Mouse (Mus musculus): ENCODE data around the gene Gm17660. TPM values are rescaled to one million over a fixed set of nuclear protein-coding genes. Genes with fewer than 3 reads are reported as not detected.

Gene Gm17660
- polyA plus RNA-seq, 1 experiment from 2014 or later, result not detected

- H3K27me3 ChIP-seq (ENCODE audit: control insufficient read depth, insufficient read depth, low read length), result no peaks in the 10 kb centered on the region
- WGBS, result 5% methylated on average over 85 of the region's 90 CpGs
Observed at GRCm38 (mm10) chr5:104046256-104047199, 30.9 kb downstream of the Gm17660 start, which contains the start of gene Nudt9. Gene Nudt9, plus strand, starts transcription at chr5:104046306.

GRCm38 (mm10) chr5:104043704-104044103 is 33.7 kb downstream of the Gm17660 start:
- no peaks in the 10 kb centered on the region for H3K9me3 ChIP-seq (ENCODE audit: control insufficient read depth, low read length)
- WGBS, result 29% methylated on average over 2 of the region's 2 CpGs

More at GRCm38 (mm10) chr5:104046256-104047199, 30.9 kb downstream of the Gm17660 start, which contains the start of gene Nudt9:
- peaks cover 3% of the 10 kb centered on the region for H3K36me3 ChIP-seq (ENCODE audit: control insufficient read depth, insufficient read depth, low read length)
- H3K9ac ChIP-seq (ENCODE audit: low read length), result peak within 1 kb of the TSS; percentile 87
- peak within 1 kb of the TSS; percentile 65 for H3K4me2 ChIP-seq (replicated peaks; ENCODE audit: low read depth)
- no peaks in the 10 kb centered on the region for H3K9me3 ChIP-seq (ENCODE audit: control insufficient read depth, low read length)
- H3K4me3 ChIP-seq (ENCODE audit: low read depth, low read length), result peak within 1 kb of the TSS; percentile 85
- DNase-seq (ENCODE audit: low spot score), result peak; percentile 98
- H3K4me1 ChIP-seq (replicated peaks; ENCODE audit: control insufficient read depth, insufficient read depth), result no peaks in the 10 kb centered on the region
- peak; percentile 99 for ATAC-seq (ENCODE audit: low FRiP score, low TSS enrichment)
- peak within 1 kb of the TSS; percentile 87 for H3K27ac ChIP-seq (replicated peaks)
- TF ChIP-seq CTCF (IDR thresholded peaks at IDR 0.05; ENCODE audit: low read depth) (no peak; the same call in 1 of the 2 replicates), EP300 (optimal IDR thresholded peaks at IDR 0.05) (no peak)

DNA sequence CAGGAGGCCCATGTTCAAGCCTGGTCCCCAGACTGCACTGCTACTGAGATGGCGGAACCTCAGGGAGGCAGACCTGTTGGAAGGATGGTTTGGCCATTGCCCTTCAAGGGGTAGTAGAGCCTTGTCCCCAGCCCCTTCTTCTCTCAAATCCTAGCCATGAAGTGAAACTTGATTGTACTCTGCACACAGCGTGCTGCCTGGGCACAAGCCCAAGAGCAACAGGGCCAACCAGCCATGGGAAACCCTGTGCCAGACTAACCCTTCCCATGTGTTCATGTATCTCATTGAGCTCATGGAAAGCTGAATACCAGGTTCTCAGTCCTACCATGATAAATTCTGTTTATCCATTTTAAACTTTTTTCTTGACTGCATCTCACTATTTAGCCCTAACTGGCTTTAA is 34.5 kb downstream of the Gm17660 start:
- no peak for TF ChIP-seq EP300 (optimal IDR thresholded peaks at IDR 0.05)
- TF ChIP-seq CTCF (IDR thresholded peaks at IDR 0.05; ENCODE audit: low read depth), result no peak
- Histone ChIP-seq H3K4me1 (replicated peaks; ENCODE audit: control insufficient read depth, insufficient read depth) (no peaks in the 10 kb centered on the region), H3K4me2 (replicated peaks; ENCODE audit: low read depth) (no peak overlapping the region), H3K27me3 (ENCODE audit: control insufficient read depth, insufficient read depth, low read length) (no peaks in the 10 kb centered on the region), H3K27ac (replicated peaks) (no peak overlapping the region), H3K9ac (ENCODE audit: low read length) (no peak overlapping the region), H3K36me3 (ENCODE audit: control insufficient read depth, insufficient read depth, low read length) (no peaks in the 10 kb centered on the region), H3K4me3 (ENCODE audit: low read depth, low read length) (no peak overlapping the region), H3K9me3 (ENCODE audit: control insufficient read depth, low read length) (no peaks in the 10 kb centered on the region)
- DNase-seq (ENCODE audit: low spot score) (no peak), ATAC-seq (ENCODE audit: low FRiP score, low TSS enrichment) (no peak)
- 92% methylated on average over 2 of the region's 2 CpGs for WGBS

More at GRCm38 (mm10) chr5:104043704-104044103, 33.7 kb downstream of the Gm17660 start:
- H3K27ac ChIP-seq (replicated peaks), result no peak overlapping the region
- no peak overlapping the region for H3K4me2 ChIP-seq (replicated peaks; ENCODE audit: low read depth)
- no peaks in the 10 kb centered on the region for H3K4me1 ChIP-seq (replicated peaks; ENCODE audit: control insufficient read depth, insufficient read depth)
- no peak overlapping the region for H3K9ac ChIP-seq (ENCODE audit: low read length)
- H3K36me3 ChIP-seq (ENCODE audit: control insufficient read depth, insufficient read depth, low read length), result no peaks in the 10 kb centered on the region
- no peak for ATAC-seq (ENCODE audit: low FRiP score, low TSS enrichment)
- no peaks in the 10 kb centered on the region for H3K27me3 ChIP-seq (ENCODE audit: control insufficient read depth, insufficient read depth, low read length)
- no peak overlapping the region for H3K4me3 ChIP-seq (ENCODE audit: low read depth, low read length)
- TF ChIP-seq CTCF (IDR thresholded peaks at IDR 0.05; ENCODE audit: low read depth), result no peak
- no peak for TF ChIP-seq EP300 (optimal IDR thresholded peaks at IDR 0.05)
- DNase-seq (ENCODE audit: low spot score), result no peak

DNA sequence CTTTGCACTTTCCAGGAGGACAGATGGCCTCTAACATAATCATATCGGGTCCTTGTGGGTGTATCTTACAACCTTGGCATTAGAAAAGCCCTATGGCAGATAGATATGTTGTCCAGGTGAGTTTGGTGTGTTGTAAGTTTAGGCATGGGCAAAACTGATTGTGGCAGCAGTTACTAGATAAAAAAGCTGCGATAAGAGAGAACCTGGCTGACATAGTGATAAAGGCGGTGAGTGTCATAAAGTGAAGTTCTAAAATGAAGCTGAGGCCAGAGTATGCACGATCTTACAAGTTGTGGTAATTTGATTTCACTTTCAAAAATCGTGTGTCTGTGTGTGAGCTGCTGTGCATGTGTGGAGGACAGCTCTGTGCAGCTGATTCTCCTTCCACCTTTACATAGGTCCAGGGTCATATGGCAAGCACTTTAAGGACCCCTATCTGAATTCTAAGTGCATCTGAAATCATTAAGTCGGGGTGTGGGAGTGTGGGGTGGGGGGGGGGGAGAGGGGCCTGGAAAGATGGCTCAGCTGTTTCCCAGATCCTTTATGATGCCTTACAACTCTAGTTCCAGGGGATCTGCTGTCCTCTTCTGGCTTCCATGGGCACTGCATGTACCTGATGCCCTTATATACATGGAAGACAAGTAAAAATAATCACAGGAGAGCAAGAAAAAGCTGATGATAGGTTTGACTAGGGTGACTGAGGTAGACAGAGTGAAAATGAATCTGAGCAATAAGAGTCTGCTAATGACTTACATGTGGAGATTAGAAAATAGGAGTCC is 38.1 kb downstream of the Gm17660 start:
- Histone ChIP-seq H3K4me2 (replicated peaks; ENCODE audit: low read depth) (no peak overlapping the region), H3K27me3 (ENCODE audit: control insufficient read depth, insufficient read depth, low read length) (no peaks in the 10 kb centered on the region), H3K27ac (replicated peaks) (no peak overlapping the region), H3K9me3 (ENCODE audit: control insufficient read depth, low read length) (no peaks in the 10 kb centered on the region), H3K4me3 (ENCODE audit: low read depth, low read length) (no peak overlapping the region), H3K36me3 (ENCODE audit: control insufficient read depth, insufficient read depth, low read length) (no peaks in the 10 kb centered on the region), H3K4me1 (replicated peaks; ENCODE audit: control insufficient read depth, insufficient read depth) (no peaks in the 10 kb centered on the region), H3K9ac (ENCODE audit: low read length) (no peak overlapping the region)
- TF ChIP-seq CTCF (IDR thresholded peaks at IDR 0.05; ENCODE audit: low read depth) (peak; percentile 87), EP300 (optimal IDR thresholded peaks at IDR 0.05) (no peak)
- peak; percentile 53 for ATAC-seq (ENCODE audit: low FRiP score, low TSS enrichment)
- peak; percentile 64 for DNase-seq (ENCODE audit: low spot score)
- WGBS, result 60% methylated on average over 6 of the region's 6 CpGs

- ATAC-seq (ENCODE audit: low FRiP score, low TSS enrichment) (no peak), DNase-seq (ENCODE audit: low spot score) (no peak)
- no peaks in the 10 kb centered on the region for H3K27me3 ChIP-seq (ENCODE audit: control insufficient read depth, insufficient read depth, low read length)
- no peak overlapping the region for H3K4me2 ChIP-seq (replicated peaks; ENCODE audit: low read depth)
- no peak for TF ChIP-seq CTCF (IDR thresholded peaks at IDR 0.05; ENCODE audit: low read depth)
- no peaks in the 10 kb centered on the region for H3K9me3 ChIP-seq (ENCODE audit: control insufficient read depth, low read length)
- H3K4me3 ChIP-seq (ENCODE audit: low read depth, low read length), result no peak overlapping the region
- 85% methylated on average over 1 of the region's 1 CpGs for WGBS
- H3K9ac ChIP-seq (ENCODE audit: low read length), result no peak overlapping the region
- H3K4me1 ChIP-seq (replicated peaks; ENCODE audit: control insufficient read depth, insufficient read depth), result no peaks in the 10 kb centered on the region
- no peak overlapping the region for H3K27ac ChIP-seq (replicated peaks)
- H3K36me3 ChIP-seq (ENCODE audit: control insufficient read depth, insufficient read depth, low read length), result no peaks in the 10 kb centered on the region
Observed at GRCm38 (mm10) chr5:104036686-104037085, 40.7 kb downstream of the Gm17660 start.
